Mouse (Mus musculus): ENCODE results near the gene H2-Q2.
"Not testable (repeated sequence)": the region's sequence is repeated elsewhere in the genome, so short reads cannot be mapped to it uniquely, and the experiment has no call there.

Gene H2-Q2

DNA sequence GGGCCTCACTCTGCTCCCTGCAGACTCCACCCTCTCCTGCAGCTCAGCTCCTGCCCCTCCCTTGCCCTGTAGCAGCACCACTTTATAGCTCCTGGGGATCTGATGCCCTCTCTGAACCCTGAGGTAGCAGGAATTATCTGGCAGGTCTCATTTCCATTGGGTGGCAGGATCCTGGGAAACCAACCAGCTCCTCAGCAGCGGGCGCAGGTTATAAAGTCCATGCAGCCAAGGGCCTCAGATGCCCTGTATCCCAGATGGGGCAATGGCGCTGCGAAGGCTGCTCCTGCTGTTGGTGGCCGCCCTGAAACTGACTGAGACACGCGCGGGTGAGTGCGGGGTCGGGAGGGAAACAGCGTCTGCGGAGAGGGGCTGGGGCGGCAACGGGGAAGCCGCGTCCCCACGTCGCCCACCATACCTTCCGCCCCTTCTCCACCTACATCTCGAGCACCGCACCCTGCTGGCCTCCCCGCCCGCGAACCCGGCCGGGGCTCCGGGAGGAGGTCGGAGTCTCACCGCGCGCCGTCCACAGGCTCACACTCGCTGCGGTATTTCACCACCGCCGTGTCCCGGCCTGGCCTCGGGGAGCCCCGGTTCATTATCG is at the start of gene H2-Q2:
TSS of gene H2-Q2 (plus strand) at position 172 of the 601 bp plus-strand sequence.
- peak; percentile 9 for DNase-seq

DNA sequence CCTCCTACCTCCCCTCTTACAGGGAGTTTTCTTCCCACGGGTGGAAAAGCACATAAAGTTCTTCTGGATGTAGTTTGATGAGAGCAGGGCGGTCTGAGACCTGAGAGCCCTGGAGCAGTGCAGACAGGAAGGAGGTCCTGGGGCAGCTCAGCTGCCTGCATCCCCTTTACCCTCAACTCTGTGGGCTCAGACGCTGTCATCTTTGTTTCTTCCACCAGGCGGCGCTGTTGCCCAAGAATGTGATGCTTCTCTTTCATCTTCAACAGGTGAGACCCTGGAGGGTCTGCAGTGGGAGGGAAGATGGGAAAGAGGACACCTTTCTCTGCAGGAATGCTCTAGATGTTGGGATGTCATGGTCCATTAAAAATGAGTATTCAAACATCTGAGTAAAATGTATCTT is 46.2 kb upstream of the H2-Q2 start:
- peak; percentile 65 for DNase-seq

DNA sequence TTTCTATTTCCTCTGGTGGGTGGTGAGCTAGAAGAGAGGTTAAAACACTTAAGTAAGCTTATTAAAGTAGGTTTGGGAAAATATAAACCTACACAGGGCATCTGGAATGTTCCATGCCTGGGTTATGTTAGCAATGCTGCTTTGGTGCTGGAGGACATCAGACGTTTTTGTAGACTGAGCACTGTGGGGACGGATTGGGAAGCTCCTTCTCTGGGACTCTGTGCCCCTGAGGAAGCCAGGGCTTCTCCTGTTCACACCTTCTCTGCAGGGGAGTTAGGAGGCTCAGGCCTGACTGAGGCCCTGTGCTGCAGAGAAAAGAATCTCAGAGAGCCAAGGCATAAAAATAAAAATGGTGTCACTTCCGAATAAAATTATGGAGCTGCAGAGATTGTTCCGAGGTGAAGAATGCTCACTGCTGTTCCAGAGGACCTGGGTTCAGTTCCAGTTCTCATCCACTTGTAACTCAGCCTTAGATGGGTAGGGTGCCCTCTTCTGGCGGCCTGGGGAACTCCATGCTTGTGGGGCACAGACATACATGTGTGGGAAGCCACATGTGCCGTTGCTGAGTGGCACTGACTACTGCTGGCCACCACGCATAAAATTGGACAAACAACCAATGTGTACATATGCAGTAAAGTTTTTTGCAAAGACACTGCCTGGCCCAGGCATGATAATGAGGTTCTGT is 41.6 kb upstream of the H2-Q2 start:
- not testable (repeated sequence) for DNase-seq

DNA sequence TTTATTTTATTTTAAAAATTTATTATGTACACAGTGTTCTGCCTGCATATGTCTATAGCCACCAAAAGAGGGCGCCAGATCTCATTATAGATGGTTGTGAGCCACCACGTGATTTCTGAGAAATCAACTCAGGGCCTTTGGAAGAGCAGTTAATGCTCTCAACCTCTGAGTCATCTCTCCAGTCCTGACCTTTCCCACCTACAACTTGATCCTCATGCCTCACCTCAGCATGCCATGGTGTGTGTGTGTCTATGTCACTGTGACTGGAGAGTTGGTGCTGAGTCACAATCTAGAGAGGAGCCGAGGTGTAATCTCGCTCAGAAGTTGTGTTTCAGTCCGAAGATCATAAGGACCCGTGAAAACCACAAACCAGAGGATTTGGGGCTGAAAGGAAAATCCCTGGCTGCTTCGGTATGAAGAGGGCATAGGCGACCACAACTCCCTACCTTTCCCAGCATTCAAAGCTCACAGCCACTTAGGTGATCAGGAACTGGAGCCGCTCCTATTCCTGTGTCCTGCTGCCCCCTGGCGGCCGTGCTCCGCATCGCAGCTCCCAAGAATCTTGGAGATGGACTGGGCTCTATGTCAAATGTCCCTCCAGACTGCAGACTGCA is 40.3 kb upstream of the H2-Q2 start:
- DNase-seq = peak; percentile 95

DNA sequence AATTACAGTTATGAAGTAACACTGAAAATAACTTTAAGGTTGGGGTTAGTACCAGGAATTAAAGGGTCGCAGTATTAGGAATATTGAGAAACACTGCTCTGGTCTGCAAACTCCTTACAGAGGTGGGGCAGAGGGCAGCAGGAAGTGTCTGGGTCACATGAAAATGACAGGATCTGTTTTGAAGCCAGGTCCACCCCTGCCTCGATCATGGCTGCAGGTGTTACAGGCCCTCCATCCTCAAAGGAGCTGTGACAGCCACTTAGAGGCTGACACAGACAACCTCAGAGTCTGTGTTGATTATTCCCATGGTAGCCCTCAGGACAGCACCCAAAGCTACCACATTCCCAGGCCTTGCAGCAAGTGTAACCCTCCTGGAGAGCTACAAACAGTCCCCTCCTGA is 38.8 kb upstream of the H2-Q2 start:
- DNase-seq = no peak

DNA sequence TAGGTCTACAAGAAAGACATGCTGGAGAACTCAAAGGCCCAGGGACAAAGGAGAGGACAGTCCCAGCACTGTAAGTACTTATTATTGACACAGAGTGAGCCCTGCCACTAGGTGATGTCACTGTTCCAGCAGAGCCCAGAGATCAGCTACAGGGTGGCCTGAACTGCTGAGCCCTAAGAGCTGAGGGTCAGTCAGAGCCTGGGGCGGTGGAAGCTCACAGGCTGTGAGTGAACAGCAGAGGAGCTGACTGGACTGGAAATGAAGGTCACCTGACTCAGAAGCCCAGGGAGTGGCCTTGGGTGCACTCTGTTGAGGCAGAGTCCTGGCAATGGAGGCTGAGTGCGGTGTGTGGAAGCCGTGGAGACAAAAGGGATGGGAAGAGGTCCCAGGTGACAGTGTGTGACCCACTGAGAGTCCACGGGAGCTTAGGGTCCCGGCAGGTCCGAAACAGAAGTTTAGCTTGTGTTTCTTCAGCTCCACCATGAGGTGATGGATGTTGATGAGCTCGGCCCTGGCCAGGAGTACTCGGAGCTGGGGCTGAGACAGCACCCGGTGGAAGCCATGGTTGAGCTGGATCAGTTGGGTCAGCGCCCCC is 38.2 kb upstream of the H2-Q2 start:
- DNase-seq = no peak

DNA sequence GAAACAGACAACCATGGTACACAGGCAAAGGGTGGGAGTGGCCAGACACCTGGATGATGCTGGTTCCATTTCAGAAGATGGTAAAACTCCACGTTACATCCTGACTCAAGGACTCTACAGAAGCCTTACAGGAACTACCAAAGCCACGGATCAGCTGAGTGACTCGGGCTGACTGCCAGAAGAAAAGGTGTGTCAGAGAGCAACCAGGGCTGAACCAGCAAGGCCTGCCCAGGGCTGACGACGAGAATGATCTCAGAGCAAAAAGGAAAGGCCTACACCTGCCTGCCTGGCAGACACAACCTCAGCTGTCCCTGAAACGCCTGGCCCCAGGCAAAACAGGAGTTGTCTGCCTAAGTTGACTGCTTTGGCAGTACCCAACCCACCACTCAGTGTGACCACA is 37.6 kb upstream of the H2-Q2 start:
- DNase-seq = no peak

DNA sequence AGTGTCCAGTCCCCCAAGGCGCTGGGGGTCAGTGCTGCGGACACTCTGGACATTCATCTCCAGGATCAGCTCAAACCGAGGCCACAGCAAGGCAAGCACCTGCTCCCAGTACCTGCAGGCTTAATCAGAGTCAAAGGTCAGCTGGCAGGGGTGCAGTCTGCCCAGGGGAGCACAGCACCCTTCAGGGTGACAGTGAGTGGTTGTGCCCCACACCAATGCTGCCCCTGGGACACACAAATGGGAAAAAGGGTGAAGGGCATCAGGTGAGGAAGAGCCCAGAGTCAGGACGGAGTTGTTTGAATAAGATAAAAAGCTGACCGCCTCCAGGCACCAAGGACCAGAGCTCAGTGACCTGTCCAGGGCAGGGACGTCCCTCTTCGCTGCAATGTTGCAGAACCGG is 37.1 kb upstream of the H2-Q2 start:
- DNase-seq = not testable (repeated sequence)

DNA sequence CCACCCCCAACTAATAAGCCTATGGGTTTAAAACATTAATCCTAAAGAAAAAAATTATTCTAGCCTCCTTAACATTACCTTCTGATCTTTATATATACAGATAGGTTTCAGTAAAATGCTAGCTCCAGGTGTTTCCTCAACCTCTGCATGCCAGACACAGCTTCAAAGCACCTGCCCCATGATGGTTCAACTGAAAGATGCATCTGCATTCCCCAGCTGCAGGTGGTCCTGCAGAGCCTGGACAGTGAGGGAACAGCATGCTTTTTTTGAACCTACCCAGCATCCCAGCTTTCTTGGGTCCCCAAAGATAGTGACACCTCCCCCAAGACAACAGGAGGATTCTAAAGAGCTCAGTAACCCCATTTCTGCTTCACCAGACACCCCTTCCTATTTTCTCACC is 23.4 kb upstream of the H2-Q2 start:
- no peak for DNase-seq

DNA sequence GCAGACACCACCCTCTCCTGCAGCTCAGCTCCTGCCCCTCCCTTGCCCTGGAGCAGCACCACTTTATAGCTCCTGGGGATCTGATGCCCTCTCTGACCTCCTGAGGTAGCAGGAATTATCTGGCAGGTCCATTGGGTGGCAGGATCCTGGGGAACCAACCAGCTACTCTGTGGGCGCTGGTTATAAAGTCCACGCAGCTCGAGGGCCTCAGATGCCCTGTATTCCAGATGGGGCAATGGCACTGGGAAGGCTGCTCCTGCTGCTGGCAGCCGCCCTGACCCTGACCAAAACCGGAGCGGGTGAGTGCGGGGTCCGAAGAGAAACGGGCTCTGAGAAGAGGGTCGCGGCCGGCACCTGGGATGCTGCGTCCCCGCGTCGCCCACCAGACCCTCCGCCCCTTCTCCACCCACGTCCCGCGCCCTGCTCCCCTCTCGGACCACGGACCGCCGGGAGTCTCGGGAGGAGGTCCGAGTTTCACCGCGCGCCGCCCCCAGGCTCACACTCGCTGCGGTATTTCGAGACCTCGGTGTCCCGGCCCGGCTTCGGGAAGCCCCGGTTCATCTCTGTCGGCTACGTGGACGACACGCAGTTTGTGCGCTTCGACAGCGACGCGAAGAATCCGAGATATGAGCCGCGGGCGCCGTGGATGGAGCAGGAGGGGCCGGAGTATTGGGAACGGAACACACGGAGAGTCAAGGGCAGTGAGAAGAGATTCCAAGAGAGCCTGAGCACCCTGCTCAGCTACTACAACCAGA is 21.5 kb upstream of the H2-Q2 start, which contains the start of gene H2-Q1:
TSS of gene H2-Q1 (plus strand) at position 79 of the 755 bp plus-strand sequence.
- no peak for DNase-seq

DNA sequence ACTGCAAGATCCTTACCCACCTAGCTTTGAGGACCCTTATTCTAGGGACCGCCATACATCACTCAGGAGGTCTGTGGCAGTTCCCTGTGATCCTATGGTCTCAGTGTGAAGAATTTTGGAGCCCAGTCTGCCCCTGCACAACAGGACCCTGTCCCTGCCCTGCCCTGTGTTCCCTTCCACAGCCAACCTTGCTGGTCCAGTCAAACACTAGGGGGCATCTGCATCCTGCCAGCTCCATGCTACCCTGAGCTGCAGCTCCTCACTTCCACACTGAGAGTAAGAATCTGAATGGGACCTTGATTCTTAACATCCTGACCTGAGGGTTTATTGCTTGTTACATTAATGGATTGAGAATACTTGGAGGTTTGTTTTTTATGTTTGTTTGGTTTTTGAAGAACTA is 16.9 kb upstream of the H2-Q2 start:
- DNase-seq = not testable (repeated sequence)

DNA sequence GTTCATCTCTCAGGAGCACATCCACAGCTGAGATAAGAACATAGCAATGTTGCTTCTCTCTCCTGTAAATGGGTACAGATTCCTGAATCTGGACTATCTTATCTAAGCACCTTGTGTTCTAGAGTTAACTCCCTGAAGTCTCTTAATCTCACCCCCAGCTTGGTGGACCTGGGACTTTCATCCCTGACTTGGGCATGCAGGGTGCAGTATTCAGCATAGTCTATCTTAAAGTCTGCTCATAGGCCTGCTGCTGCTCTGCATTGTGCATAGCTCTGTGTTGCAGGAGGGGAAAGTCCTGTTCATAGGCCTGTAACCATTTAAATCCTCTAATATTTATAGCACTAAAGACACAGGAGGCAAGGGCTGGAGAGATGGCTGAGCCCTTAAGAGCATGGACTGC is 16.0 kb upstream of the H2-Q2 start:
- DNase-seq = not testable (repeated sequence)

DNA sequence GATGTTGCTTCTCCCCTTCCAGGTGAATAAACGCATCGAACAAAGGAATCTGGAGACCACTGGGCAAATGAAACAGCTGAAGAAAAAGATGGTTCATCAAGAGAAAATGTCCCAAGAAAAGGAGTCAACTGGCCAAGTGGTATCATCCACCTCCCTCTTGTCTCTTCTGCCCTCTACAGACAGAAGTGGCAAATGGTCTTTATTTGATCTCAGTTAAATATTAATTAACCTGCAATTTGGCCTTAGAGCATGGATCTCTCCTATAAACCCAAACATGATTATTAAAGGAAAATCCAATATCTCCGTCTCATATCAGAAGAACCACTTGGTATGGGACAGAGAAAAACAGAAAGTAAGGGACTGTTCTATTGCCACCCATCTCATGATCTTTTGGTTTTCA is 12.3 kb upstream of the H2-Q2 start:
- DNase-seq = not testable (repeated sequence)

DNA sequence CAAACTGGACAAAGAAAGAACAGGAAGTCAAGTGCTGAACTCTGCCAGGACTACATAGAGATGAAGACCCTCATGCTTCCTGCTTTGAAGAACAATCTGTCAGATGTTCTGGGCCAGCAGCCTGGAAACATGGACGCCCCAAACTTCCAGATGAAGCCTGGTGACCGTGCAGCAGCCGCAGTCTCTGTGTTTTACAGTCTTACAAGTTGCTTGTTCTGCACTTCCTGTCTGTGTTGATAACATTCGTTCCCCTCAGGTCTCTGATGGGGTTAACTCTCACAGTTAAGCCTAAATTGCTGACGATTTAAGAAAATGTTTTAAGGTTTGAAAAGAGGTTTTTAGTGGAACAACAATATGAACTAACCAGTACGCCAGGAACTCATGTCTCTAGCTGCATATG is 10.5 kb upstream of the H2-Q2 start:
- DNase-seq = not testable (repeated sequence)

DNA sequence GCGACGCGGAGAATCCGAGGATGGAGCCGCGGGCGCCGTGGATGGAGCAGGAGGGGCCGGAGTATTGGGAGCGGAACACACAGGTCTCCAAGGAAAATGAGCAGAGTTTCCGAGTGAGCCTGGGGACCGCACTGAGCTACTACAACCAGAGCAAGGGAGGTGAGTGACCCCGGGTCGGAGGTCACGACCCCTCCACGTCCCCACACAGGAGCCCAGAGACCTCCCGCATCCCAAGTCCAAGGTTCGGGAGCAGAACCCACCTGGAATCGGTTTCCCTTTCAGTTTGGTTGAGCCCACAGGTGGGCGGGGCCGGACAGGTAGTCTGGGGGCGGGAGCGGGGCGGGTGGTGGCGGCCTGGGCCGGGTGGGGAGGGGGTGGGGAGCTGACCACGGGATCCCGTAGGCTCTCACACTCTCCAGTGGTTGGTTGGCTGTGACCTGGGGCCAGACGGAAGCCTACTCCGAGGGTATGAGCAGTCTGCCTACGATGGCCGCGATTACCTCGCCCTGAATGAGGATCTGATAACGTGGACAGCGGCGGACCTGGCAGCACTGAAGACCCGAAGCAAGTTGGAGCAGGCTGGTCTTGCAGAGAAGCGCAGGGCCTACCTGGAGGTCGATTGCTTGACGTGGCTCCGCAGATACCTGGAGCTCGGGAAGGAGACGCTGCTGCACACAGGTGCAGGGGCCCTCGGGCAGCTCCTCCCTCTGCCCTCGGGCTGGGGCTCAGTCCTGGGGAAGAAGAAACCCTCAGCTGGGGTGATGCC is 852 bp downstream of the H2-Q2 start:
- DNase-seq = peak; percentile 13

DNA sequence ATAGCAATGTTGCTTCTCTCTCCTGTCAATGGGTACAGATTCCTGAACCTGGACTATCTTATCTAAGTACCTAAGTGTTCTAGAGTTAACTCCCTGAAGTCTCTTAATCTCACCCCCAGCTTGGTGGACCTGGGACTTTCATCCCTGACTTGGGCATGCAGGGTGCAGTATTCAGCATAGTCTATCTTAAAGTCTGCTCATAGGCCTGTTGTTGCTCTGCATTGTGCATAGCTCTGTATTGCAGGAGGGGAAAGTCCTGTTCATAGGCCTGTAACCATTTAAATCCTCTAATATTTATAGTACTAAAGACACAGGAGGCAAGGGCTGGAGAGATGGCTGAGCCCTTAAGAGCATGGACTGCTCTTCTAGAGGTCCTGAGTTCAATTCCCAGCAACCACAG is 5.6 kb downstream of the H2-Q2 start:
- DNase-seq = not testable (repeated sequence)

DNA sequence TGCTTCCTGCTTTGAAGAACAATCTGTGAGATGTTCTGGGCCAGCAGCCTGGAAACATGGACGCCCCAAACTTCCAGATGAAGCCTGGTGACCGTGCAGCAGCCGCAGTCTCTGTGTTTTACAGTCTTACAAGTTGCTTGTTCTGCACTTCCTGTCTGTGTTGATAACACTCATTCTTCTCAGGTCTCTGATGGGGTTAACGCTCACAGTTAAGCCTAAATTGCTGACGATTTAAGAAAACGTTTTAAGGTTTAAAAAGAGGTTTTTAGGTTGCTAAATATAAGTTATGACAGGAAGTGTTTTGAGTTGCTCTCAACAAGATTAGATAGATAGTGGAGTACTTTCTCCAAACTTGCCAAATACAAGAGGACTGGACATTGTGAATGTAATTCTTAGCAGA is 11.2 kb downstream of the H2-Q2 start:
- not testable (repeated sequence) for DNase-seq

DNA sequence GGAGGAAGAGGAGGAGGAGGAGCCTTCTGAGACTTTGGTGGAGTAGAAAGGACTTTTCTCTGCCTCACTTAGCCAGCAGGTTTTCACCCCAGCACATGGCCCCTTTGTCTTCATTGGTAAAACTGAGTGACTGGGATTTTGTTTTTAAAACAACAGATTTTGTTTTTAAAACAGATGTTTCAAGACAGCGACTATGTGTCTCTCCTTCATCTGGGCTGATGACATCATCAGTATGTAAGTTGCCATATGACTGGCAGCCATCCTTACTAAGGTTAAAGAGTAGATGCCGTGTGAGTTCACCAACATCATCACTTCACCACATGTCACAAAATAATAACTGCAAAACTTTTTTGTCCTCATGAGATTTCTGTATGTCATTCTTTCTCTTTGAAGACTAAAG is 12.0 kb downstream of the H2-Q2 start:
- DNase-seq = no peak

DNA sequence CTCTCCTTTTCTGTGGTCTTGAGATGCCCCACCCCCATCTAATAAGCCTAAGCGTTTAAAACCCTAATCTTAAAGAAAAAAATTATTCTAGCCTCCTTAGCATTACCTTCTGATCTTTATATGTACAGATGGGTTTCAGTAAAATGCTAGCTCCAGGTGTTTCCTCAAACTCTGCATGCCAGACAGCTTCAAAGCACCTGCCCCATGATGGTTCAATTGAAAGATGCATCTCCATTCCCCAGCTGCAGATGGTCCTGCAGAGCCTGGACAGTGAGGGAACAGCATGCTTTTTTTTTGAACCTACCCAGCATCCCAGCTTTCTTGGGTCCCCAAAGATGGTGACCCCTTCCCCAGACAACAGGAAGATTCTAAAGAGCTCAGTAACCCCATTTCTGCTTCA is 15.0 kb downstream of the H2-Q2 start:
- no peak for DNase-seq

DNA sequence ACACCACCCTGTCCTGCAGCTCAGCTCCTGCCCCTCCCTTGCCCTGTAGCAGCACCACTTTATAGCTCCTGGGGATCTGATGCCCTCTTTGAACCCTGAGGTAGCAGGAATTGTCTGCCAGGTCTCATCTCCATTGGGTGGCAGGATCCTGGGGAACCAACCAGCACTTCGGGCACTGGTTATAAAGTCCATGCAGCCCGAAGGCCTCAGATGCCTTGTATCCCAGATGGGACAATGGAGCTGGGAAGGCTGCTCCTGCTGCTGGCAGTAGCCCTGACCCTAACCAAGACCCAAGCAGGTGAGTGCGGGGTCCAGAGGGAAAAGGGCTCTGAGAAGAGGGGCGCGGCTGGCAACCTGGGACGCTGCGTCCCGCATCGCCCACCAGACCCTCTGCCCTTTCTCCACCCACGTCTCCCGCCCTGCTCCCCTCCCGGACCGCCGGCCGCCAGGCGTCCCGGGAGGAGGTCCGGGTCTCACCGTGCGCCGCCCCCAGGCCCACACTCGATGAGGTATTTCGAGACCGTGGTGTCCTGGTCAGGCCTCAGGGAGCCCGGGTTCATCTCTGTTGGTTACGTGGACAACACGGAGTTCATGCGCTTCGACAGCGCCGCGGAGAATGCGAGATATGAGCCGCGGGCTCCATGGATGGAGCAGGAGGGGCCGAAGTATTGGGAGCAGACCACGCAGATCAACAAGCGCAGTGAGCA is 16.9 kb downstream of the H2-Q2 start:
- DNase-seq = no peak

DNA sequence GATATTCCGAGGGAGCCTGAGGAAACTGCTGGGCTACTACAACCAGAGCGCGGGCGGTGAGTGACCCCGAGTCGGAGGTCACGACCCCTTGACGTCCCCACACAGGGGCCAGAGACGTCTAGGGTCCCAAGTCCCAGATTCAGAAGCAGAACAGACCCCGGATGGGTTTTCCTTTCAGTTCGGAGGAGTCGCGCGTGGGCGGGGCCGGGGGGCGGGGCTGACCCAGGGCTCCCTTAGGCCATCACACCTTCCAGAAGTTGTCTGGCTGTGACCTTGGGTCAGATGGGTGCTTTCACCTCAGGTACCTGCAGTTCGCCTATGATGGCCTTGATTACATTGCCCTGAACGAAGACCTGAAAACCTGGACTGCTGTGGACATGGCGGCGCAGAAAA is 17.4 kb downstream of the H2-Q2 start:
- DNase-seq = no peak

DNA sequence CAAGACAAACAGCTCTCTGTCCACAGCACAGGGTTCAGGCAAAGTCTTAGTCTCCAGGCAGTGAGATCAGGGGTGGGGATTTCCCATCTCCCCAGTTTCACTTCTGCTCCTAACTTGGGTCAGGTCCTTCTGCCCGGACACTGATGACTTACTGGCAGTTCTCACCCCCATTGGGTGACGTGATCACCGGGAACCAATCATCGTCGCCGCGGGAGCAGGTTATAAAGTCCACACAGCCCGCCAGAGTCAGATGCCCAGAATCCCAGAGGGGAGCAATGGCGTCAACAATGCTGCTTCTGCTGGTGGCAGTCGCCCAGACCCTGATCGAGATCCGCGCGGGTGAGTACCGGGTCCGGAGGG is 37.3 kb downstream of the H2-Q2 start, which contains the start of gene H2-Q4:
TSS of gene H2-Q4 (plus strand) at position 249 of the 360 bp plus-strand sequence.
- DNase-seq = peak; percentile 97

Data from kidney, adult 9 months (tissue).